Mouse (Mus musculus) adrenal gland, adult 2 months (tissue): ENCODE data around the gene Kdelr1. TPM values are rescaled to one million over a fixed set of nuclear protein-coding genes. Genes with fewer than 3 reads are reported as not detected.
A peak's percentile ranks its signal among the peaks of the same experiment; 100 is the strongest.
"Not testable (repeated sequence)": the region's sequence is repeated elsewhere in the genome, so short reads cannot be mapped to it uniquely, and the experiment has no call there.

Experiments used
- DNase-seq: peaks from one replicate; pipeline ENCODE4 v3.0.0; 2021
- polyA plus RNA-seq: library from polyadenylated mRNA; depleted of rRNA; stranded (reverse); fragments of >200 nt; gene quantifications from 2 replicates; pipeline ENCODE4 v1.2.3, GENCODE M21; 2012
- total RNA-seq, 2 experiments: library from RNA; stranded (reverse); gene quantifications; 2 replicates each; pipeline ENCODE4 v1.2.3; 2021

The Kdelr1 gene
- total and polyA plus RNA-seq, 3 experiments: 128 to 251 (median 147) TPM

- peak; percentile 21 for DNase-seq
These were observed 2.8 kb upstream of the Kdelr1 start for GRCm38 (mm10) chr7:45869787-45870186.

- DNase-seq: no peak
These were observed 2.1 kb upstream of the Kdelr1 start for GRCm38 (mm10) chr7:45870282-45871058.

GRCm38 (mm10) chr7:45873061-45873947 is 732 bp downstream of the Kdelr1 start:
- peak; percentile 85 for DNase-seq

- no peak for DNase-seq
These were observed 4.3 kb downstream of the Kdelr1 start for GRCm38 (mm10) chr7:45876895-45877294.

GRCm38 (mm10) chr7:45878278-45878677 is 5.7 kb downstream of the Kdelr1 start, which contains the start of gene Grin2d:
Gene Grin2d, minus strand, starts transcription at chr7:45878378.
- DNase-seq: not testable (repeated sequence)

- DNase-seq: no peak
These were observed 8.0 kb downstream of the Kdelr1 start for GRCm38 (mm10) chr7:45880531-45880930.

- DNase-seq: no peak
These were observed 8.4 kb downstream of the Kdelr1 start for GRCm38 (mm10) chr7:45881011-45881410.

GRCm38 (mm10) chr7:45887246-45887645 is 14.7 kb downstream of the Kdelr1 start:
- no peak for DNase-seq

GRCm38 (mm10) chr7:45892651-45893050 is 20.1 kb downstream of the Kdelr1 start:
- DNase-seq: no peak

GRCm38 (mm10) chr7:45895931-45896516 is 23.5 kb downstream of the Kdelr1 start:
- DNase-seq: no peak

- peak; percentile 97 for DNase-seq
These were observed 24.1 kb downstream of the Kdelr1 start, which contains the start of the genes Syngr4 and Tmem143 for GRCm38 (mm10) chr7:45896517-45897257. Gene Syngr4, minus strand, starts transcription at chr7:45896714. Gene Tmem143, plus strand, starts transcription at chr7:45896941.

GRCm38 (mm10) chr7:45897258-45897757 is 24.7 kb downstream of the Kdelr1 start:
- peak; percentile 77 for DNase-seq

- not testable (repeated sequence) for DNase-seq
These were observed 25.6 kb downstream of the Kdelr1 start for GRCm38 (mm10) chr7:45898125-45898524.

- peak; percentile 61 for DNase-seq
These were observed 29.0 kb downstream of the Kdelr1 start for GRCm38 (mm10) chr7:45901562-45901961.

- no peak for DNase-seq
These were observed 30.0 kb downstream of the Kdelr1 start for GRCm38 (mm10) chr7:45902481-45903002.

GRCm38 (mm10) chr7:45906622-45907021 is 34.0 kb downstream of the Kdelr1 start:
- DNase-seq: no peak

- DNase-seq: no peak
These were observed 35.8 kb downstream of the Kdelr1 start for GRCm38 (mm10) chr7:45908384-45908783.

- DNase-seq: no peak
These were observed 36.6 kb downstream of the Kdelr1 start for GRCm38 (mm10) chr7:45909145-45909544.

GRCm38 (mm10) chr7:45914067-45914466 is 41.5 kb downstream of the Kdelr1 start:
- DNase-seq: no peak

- DNase-seq: peak; percentile 38
These were observed 42.4 kb downstream of the Kdelr1 start for GRCm38 (mm10) chr7:45915011-45915410.
